Mouse (Mus musculus) lung, postnatal 14 days (tissue): ENCODE measurements around the gene Pax2.

Source experiments
- DNase-seq: peaks from one replicate; pipeline ENCODE4 v3.0.0; 2021

Pax2 gene

DNA sequence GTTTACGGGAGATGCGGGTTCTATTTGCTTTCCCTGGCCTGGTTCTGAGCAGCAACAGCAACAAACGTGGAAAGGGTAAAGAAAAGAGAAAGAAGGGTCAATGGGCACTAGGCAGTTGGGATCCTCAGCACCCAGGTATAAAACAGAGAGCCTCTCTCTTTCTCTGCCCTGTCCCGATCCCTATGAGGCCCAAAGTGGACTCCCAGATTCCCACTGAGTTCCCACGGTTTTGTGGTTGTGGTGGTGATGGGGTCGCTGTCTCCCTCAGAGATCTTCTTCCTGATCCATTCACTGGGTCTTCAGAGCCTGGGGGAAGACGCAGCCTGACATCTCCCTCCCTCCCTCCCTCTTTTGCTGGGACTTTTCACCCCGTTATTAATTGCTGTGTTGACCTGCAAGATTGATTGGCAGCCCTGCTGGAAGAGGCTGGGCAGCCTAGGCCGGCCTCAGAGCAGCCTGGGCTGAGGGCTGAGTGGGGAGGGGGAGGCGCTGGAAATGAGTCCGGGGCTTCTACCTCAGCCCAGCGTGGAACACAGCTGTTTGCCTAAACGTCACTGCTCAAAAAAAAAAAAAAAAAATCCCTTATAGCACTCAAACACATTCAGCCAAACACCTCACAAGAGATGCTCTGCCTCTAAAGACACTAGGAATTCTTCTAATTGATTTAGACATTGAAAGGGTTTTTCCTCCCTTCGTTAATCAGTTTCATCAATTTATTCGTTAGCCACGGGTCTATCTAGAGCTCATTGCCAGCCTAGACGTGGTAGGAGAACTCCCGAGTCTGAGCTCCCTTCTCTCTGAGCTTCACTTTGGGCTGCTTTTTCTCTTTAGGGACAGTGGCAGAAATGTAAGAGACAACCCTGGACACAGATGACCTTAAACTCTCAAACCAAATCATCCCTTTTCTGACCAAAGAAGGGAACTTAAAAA is 6.5 kb upstream of the Pax2 start:
- no peak for DNase-seq

DNA sequence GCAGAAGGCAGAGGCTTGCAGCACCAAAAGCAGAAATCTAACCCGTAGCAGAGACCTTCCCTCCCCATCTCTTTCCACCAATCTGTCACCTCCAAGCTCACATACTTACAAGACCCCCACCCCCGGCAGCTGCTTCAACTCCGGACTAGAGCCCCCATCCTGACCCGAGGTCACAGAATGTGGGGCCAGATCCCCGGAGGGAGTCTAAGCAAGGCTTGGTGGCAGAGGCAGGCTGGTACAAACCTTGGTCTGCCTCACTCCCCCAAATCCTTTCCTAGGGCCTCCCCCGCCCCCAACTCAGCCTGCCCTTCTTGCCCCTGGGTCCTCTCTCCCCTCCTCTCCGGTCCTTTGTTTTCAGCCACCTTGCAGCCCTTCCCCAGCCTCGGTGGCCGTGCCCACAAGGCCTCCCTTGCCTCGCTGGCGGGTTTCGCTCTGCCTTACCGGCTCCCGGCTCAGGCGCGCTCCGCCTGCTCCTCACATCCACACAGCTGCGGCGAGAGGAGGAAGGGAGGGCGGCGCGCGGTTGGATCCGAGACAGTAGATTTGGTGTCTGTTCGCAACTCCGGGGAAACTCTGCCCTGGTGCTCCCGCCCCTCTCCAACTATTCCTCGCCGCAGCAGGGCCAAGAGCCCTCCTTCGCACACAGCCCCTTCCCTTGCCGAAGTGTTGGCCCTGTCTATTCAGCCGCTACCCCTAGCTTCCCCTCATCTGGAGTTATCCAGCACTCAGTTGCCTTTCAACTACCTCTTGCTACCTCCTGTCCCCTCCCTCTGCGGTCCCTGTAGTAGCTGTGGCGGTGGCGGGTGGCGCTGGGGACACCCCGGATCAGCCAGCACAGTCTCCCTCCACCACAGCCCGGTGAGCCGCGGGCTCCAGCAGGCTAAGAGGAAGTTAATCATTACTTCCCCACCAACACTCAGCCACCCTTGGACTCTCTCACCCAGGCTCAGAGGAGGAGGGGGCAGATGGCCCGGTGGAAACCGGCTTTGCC is 5.5 kb upstream of the Pax2 start:
- DNase-seq: no peak

DNA sequence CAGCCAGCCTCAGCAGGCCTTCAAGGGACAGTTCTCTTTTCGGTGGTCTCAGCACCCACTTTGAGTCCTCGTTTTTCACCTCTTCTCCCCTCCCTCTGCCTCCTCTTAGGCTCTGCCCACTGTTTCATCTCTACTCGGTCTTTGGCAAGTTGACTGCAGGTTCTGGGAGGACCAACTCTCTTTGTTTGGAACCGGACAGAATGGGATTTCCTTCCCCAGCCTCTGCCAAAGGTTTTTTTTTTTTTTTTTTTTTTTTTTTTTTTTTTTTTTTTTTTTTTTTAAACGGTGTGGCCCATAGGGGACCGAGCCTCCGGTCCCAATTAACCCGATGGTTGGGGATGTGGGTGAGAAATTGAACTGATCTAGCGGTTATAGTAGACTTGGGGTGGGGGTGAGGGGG is 4.8 kb upstream of the Pax2 start:
- DNase-seq: no peak

DNA sequence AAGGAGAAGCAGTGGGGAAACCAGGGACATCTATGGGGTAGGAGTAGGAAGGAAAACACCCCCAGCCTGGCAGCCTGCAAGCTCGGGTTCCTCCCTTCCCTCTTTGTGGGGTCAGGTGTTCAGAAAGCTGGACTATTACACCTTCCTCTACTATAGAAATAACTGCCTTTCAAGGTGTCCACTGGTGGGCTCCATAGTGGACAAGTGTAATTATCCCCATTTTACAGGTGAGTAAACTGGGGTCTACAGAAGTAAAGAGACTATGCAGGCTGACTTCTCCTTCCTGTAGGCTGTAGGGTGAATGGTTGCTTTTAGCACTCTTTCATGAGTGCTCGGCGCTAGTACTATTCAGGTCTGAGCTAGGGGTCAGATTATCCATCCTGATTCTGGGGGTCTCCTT is 4.3 kb upstream of the Pax2 start:
- no peak for DNase-seq

DNA sequence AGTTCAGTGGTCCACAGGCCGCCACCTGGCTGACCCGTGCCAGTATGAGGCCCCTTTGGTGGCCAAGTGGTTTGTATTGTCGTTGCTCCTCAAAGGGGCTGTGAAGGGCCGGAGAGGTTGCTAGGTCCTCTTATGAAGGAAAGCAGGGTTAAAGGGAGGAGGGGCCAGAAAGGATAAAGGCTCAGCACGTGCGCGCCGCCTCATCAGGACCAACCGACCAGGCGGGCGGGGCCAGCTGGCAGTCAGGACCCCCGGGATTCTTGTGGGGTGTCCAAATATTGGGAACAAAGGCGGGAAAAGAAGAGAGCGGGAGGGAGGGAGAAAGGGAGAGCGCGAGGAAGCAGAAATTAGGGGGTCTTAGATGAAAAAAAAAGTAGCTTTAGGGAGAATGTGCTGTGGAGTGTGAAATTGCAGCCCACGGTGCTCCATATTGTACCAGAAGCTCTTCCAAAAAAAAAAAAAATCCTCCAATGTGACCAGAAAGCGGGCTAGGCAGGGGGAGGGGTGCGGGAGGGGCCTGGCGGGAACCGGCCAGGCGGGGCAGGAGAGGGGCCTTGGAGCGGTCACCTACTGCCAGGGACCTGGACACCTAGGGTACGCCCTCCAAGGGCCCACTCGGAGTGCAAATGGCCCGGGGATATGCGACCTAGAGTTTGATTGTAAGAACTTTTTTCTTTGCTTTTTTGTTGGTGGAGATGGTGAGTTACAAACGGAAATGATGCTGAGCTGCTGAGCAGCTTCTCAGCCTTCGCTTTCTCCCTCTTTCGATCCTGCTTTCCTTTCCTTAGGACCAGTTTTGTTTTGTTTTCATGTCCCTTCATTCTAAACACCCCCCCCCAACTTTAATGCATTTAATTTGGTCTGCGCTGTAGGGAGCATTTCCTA is 3.5 kb upstream of the Pax2 start:
- DNase-seq: no peak

DNA sequence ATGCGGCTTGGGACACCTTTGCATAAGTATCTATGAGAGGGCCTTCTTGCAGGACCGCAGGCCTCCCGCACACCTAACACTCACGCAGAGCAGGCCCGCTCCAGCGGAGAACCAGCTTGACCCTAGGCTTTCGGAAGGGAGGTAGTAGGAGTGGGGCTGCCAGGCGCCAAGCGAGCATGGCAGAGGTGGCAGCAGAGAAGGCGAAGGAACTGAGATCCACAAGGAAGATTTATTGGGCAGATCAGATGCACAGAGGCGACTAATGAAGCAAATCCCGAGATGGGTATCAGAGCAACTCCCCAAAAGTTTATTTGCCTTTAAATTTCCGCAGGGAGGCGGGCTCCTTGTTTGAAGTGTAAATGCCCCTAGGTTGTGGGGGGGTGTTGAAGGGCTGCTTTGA is 2.5 kb upstream of the Pax2 start:
- DNase-seq: no peak

DNA sequence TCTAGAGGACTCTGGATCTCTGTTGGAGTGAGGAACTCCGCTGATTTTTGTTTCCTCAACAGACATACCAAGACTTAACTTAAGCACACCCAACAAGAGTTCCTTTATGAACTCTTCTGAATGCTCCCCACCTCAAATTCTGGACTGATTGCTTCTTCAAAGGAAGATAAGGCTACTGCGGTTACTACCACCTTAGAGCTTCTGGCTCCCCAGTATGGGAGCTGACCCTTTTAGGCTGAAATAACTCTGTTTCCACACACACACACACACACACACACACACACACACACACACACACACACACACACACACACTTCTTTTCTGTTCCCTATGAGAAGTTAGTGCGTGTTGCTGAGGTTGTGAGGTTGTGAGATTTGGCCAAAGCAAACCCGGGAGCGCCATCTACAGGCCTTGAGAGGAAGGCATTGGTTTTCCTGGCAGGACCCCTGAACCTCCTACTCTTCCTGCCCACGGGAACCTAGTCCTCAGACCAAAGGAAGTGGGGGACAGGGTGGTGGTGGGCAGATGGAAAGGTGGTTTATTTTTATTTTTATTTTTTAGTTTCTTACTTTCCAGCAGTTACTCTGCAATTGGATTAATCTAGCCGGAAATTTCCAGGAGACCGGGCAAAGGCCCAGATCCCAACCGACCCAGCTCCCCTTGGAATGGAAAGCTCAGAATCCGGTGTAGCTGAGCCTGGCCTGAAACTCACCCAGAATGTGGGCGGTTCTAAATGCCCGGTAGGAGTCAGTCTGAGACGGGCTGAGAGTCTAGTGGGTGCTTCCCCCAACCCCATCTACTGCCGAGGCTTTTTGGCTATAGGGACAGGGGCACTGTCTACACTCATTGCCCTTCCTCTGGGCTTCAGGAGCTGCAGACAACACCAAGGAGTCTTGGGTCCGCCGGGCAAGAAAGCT is 1.1 kb upstream of the Pax2 start:
- DNase-seq: peak; percentile 59

DNA sequence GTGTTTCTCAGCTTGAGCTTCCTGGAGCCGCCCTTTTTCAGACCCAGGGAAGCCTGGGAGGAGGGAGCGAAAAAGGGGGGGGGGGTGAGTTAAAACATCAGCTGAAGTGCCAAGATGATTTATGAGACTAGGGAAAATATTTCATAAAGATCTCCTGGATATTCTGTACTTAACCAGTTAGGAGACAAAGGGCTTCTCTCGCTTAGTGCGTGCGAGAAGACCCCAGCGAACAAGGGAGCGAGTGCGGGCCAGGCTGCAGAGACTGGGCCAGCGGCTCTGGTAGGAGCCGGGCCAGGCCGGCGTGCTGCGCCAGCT is 510 bp upstream of the Pax2 start:
- DNase-seq: no peak

DNA sequence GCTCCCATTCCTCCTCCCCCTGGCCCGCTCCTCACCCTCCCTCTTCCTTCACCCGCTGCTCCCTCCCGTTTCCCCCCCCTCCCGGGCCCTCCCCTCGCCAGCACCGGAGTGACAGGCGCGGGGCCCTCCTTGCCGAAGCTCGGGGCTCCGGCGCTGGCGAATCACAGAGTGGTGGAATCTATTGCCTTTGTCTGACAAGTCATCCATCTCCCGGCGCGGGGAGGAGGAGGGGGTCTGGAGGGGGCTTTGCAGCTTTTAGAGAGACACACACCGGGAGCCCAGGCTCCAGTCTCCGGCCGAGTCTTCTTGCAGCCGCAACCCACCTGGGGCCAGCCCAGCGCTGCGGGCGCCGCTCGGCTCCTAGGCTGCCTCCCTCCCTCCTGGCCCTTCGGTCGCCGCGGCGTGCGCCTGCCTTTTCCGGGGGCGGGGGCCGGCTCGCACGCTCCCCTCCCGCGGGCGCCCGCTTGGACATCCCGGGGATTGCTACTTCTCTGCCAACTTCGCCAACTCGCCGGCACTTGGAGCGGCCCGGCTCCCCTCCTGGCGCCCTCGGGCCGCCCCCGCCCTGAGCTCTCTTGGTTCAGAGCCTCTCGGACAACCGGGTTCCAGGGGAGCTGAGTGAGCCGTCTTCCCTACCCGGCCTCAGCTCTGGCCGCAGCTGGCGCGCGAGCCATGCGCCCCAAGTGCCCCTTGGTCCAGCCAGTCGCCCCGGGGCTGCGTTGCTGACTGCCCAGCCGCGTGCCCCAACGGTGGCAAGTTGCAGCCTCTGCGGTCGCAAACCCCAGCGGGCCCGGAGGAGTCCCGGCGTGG is 781 bp downstream of the Pax2 start:
- no peak for DNase-seq

DNA sequence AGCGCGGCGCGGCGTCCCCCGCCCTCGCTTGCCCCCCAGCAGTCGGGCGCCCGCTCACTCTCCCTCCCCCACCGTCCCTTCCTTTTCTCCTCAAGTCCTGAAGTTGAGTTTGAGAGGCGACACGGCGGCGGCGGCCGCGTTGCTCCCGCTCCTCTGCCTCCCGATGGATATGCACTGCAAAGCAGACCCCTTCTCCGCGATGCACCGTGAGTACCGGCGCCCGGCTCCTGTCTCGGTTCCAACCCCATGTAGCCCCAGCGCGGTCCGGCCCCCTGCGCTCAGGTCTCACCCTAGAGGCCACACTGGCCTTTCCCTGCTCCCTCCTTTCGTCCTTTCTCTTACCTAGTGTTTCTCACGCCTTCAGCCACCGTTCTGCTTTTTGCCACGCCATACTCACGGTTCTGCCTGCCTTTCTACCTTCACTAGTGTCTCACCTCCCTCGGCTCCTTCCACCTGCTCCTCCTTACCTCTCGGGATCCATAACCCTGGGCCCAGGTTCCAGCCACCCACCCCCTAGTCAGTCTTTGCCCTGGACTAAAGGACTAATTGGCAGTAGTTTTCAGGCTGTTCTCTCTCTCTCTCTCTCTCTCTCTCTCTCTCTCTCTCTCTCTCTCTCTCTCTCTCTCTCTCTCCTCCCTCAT is 1.5 kb downstream of the Pax2 start:
- DNase-seq: no peak

DNA sequence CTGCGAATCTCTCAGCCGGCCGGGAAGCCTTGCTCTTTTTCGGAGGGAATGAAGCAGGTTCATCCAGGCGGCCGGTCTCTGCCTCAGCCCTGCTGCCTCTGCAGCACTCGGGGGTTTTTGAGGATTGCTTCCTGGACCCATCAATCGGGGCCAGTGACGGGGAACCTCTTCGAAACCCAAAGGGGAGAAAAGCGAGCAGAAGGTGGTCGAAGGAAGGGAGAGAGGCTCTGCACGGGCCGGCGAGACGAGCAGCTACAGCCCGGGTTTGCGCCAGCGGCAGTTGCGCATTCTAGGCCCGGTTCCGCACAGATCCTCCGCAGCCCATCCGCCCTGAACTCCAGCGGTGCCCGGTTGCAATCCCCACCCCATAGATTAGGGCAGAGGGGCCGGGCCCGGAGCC is 3.0 kb downstream of the Pax2 start:
- DNase-seq: no peak

DNA sequence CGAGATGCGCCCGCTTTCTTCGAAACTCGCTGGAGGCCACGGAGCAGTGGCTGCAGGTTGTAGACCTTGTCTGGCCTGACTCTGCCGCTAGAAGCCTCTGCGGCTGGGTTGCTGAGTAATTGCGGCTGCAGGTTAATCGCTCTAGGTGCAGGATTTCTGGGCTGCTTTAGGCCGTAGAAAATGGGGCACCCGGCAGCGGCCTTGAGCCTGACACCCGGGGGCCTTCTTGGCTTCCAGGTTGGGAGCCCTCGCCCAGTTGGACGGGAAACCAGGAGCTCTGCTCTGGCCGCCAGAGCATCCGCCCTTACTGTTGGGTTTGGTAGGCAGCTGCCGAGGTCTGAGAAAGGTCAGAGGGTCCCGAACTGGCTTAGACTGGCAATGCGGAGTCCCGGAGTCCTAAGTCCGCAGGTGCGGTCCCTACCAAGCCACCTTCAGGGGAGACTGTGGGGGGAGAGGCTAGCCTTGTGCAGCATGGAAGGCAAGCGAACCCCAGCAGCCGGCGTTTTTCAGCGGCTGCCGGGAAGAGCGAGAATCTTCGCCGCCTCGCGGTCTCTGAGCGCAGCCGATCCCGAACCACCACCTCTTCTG is 3.8 kb downstream of the Pax2 start:
- DNase-seq: no peak

DNA sequence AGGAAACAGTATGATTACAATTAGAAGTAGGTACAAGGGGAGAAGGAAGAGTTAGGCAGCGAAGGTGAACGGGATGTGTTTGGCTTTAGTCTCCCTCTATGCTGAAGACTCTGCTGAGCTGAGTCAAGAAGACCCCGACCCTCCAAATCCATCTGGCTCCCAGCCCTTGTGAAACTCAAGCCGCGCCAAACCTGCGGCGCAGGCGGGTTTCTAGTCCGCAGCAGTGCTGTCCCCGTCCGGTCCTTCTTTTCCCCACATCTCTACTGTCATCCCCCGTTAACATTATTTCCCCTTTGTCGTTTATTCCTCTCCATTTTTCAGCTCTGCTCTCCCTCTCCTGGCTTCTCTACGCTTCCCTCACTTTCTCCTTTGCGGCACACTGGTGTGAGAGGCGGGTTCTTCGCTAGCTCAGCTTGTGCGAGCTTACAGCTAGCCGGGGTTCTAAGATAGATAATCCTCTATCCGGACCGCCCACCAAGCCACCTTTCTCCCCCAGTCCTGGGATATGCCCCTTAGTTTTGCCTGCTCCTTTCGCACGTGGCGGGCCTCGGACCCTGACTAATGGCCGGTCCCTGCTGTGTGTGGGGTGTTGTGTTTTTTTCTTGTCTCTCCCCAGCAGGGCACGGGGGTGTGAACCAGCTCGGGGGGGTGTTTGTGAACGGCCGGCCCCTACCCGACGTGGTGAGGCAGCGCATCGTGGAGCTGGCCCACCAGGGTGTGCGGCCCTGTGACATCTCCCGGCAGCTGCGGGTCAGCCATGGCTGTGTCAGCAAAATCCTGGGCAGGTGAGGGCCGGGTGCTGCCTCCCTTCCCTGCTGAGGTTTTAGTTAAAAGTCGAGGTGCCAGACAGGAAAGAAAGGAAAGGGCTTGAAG is 4.7 kb downstream of the Pax2 start:
- no peak for DNase-seq

DNA sequence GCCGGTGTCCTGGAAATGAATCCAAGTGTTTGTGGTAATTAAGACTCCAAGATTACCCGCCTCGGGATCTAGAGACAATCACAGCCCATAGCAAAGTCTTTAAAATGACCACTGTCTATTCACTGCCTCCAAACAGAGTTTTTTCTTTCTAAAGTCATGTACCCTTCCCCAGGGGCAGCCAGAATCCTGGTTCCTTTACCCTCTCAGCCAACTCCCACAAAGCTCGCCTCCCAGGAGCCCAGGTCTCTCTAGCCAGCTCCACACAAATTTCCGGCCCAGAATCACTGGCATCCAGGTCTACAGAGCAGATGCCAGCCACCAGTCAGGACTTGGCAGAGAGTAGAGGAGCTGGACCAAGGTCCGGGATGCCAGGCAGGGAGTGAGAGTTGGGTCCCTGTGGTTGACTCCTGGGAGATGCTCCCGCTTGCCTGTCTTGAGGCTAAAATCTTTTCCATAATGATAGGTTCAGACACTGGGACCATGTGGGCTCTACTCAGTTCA is 6.3 kb downstream of the Pax2 start:
- DNase-seq: no peak

DNA sequence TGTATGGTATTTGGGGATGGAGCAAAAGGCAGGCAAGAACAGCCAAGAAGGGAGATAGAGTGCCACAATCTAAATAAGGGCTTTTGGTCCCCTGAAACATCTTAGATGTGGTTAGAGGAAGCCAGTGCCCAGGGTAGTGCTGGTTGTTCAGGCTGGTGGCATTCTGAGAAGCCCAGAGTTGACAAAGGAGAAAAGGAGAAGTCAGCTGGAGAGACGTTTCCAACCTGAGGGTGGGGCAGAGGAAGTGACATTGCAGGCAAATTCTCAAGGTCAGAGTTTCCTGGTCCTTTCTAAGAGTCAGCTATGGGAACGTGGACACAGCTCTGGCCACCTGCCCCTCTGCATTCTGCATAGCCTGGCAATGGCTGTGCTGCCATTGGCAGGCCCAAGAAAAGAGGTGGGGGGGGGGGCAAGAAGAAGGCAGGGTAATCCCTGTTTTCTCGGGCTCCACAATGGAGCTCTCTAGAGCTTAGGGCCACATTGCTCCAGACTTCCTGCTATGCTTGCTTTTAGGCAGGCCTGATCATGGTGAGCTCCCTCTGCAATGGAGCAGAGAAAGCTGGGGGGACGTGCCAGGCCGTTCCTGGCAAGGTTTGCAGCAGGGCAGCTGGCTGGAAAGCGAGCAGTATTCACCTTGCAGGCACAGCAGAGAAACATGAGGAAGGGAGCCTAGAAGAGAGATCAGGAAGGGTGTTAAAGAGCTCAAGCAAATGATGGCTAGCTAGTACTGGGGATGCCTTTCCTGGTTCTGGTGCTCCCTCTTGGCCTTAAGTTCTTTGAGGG is 14.6 kb downstream of the Pax2 start:
- no peak for DNase-seq

DNA sequence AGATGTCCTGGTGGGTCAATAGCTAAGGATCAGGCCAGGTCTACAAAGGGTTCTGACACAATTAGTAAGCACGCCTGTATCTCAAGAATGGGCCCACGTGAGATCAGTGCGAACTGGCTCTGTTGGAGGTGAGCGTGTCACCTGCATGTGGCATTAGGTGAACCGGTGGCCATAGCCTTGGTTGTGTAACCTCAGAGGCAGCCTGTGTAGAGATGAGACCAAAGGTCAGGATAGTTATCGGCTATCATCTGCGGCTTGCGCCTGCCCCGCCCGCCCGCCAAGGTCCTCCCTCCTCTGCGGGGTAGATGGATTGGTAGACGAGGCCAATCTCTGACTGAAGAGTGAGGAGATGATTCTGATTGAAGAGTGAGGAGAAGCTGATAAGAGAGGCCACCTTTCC is 15.7 kb downstream of the Pax2 start:
- DNase-seq: no peak

DNA sequence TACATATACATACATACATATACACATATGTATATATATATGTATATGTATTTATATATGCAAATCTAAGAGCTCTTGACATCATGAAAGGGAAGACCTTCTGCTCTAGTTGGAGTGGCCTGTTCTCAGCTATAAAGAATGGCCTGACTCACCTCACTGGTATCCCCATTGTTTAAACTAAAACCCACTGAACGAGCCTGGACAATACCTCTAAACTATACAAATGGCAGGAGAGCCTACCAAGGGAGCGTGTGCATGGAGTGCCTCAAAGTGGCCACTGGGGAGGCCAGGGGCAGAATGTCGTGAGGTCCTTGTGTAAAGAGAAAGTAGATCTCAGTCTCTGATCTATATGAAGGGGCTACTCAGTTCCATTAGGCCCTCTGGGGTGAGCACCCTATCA is 26.1 kb downstream of the Pax2 start:
- DNase-seq: no peak

DNA sequence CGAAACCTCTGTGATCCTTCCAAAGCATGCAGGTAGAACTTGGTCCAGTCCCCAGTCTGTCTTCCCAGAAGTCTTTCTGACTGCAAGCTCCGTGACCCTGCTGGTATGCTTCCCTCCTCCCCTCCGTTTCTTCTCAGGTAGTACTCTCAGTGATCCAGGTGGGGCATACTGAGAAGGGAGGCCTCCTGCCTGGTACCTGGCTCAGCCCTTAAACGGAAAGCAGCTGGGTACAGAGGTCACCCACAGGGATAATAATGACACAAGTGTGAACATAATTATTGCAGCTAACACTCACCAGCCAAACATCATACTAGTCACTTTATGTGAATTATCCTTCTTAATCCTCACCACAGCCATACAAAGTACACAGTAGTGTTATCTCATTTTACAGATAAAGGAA is 28.5 kb downstream of the Pax2 start:
- DNase-seq: no peak
